9 mouse cellular contexts compared by ENCODE assay signal in genomic region chr4:42917402-42917774, GRCm38 (mm10). TPM values are rescaled to one million over a fixed set of nuclear protein-coding genes. Genes with fewer than 3 reads are reported as not detected.
DNase-seq lines count a peak whose midpoint lies in the region; ATAC-seq and TF ChIP-seq lines count a peak whose summit lies in the region.
"Had no signal": no experiment of that assay in that cellular context is flagged by ENCODE, and none has a peak within 500 bp of the region (broad histone marks: within the 10 kb centered on the region; RNA-seq: fewer than 3 reads in every experiment).

No protein-coding gene starts in this region.

- peak overlapping the region; percentile 86 for H3K4me2 ChIP-seq in forebrain, embryonic 14.5 days (ENCODE audit: low read length)
- peak overlapping the region; percentile 84 for H3K4me2 ChIP-seq in limb, embryonic 11.5 days (ENCODE audit: low read depth, severe bottlenecking)
- peak overlapping the region; percentile 85 for H3K4me2 ChIP-seq in neural tube, embryonic 15.5 days

- no peaks in the 10 kb centered on the region for H3K4me1 ChIP-seq in heart, adult 2 months (ENCODE audit: control insufficient read depth, insufficient read depth, low read length)
- H3K4me1 ChIP-seq in G1E (ENCODE audit: insufficient read depth, low read depth, low read length), result peaks cover 29% of the 10 kb centered on the region
- no peaks in the 10 kb centered on the region for H3K4me1 ChIP-seq in forebrain, embryonic 14.5 days (ENCODE audit: control insufficient read depth, insufficient read depth, low read length)
- no peaks in the 10 kb centered on the region for H3K4me1 ChIP-seq in limb, embryonic 11.5 days (ENCODE audit: control insufficient read depth, insufficient read depth, low read length)
- peaks cover 41% of the 10 kb centered on the region for H3K4me1 ChIP-seq in neural tube, embryonic 15.5 days

- TF ChIP-seq EP300 in heart, adult 2 months (IDR thresholded peaks at IDR 0.05; ENCODE audit: insufficient read depth, low read depth, low read length), result no peak

- no peak for TF ChIP-seq CTCF in heart, adult 2 months (IDR thresholded peaks at IDR 0.05)
- no peak for TF ChIP-seq CTCF in G1E (IDR thresholded peaks at IDR 0.05; ENCODE audit: low read depth, low read length)

- no peaks in the 10 kb centered on the region for H3K79me2 ChIP-seq in heart, adult 2 months (replicated peaks; ENCODE audit: control insufficient read depth, insufficient read depth, low read length)

- intact Hi-C loops in heart, adult 2 months (cut with DNase I), result loop anchor here (5.0 kb wide), 1 partner anchor 40 kb away; no protein-coding TSS in a partner anchor

- peak overlapping the region; percentile 49 for H3K4me3 ChIP-seq in heart, adult 2 months
- H3K4me3 ChIP-seq in G1E (ENCODE audit: low read depth, low read length), result peak overlapping the region; percentile 73
- peak overlapping the region; percentile 59 for H3K4me3 ChIP-seq in forebrain, embryonic 14.5 days (ENCODE audit: low read depth, low read length)
- peak overlapping the region; percentile 49 for H3K4me3 ChIP-seq in limb, embryonic 11.5 days (ENCODE audit: low read depth, low read length)
- peak overlapping the region; percentile 49 for H3K4me3 ChIP-seq in neural tube, embryonic 15.5 days (replicated peaks)

- no peaks in the 10 kb centered on the region for H3K36me3 ChIP-seq in heart, adult 2 months (ENCODE audit: control insufficient read depth, insufficient read depth, low read length)
- no peaks in the 10 kb centered on the region for H3K36me3 ChIP-seq in G1E (replicated peaks)
- H3K36me3 ChIP-seq in forebrain, embryonic 14.5 days (ENCODE audit: control insufficient read depth, insufficient read depth, low read length), result no peaks in the 10 kb centered on the region
- H3K36me3 ChIP-seq in limb, embryonic 11.5 days (ENCODE audit: control insufficient read depth, insufficient read depth, low read length), result no peaks in the 10 kb centered on the region
- H3K36me3 ChIP-seq in neural tube, embryonic 15.5 days, result no peaks in the 10 kb centered on the region

- WGBS in heart, adult 2 months, result 4% methylated on average over 25 of the region's 26 CpGs
- 4% methylated on average over 25 of the region's 26 CpGs for WGBS in forebrain, embryonic 14.5 days
- WGBS in limb, embryonic 11.5 days, result 3% methylated on average over 26 of the region's 26 CpGs
- WGBS in neural tube, embryonic 15.5 days, result 2% methylated on average over 26 of the region's 26 CpGs

- TF ChIP-seq POLR2A in heart, adult 2 months (IDR thresholded peaks at IDR 0.05; ENCODE audit: insufficient read depth, low read depth, low read length), result no peak

- no peak for DNase-seq in heart, adult 2 months
- DNase-seq in heart, adult 8-10 months (ENCODE audit: low spot score), result no peak
- DNase-seq in G1E (ENCODE audit: low spot score), result peak; percentile 34
- peak; percentile 12 for DNase-seq in forebrain, embryonic 14.5 days (ENCODE audit: low spot score)
- DNase-seq in limb, embryonic 11.5 days (ENCODE audit: low spot score), result peak; percentile 27
- no peak for DNase-seq in frontal cortex, postnatal 36 days (ENCODE audit: low spot score in 2 of 2)

- peak overlapping the region; percentile 77 for H3K9ac ChIP-seq in heart, adult 2 months (ENCODE audit: low read depth, low read length)
- H3K9ac ChIP-seq in forebrain, embryonic 14.5 days (ENCODE audit: low read length), result peak overlapping the region; percentile 78
- H3K9ac ChIP-seq in limb, embryonic 11.5 days (ENCODE audit: low read length), result peak overlapping the region; percentile 55
- peak overlapping the region; percentile 56 for H3K9ac ChIP-seq in neural tube, embryonic 15.5 days (replicated peaks)

- no peaks in the 10 kb centered on the region for H3K9me3 ChIP-seq in G1E (replicated peaks)
- H3K9me3 ChIP-seq in forebrain, embryonic 14.5 days (replicated peaks; ENCODE audit: control insufficient read depth, low read length), result no peaks in the 10 kb centered on the region
- H3K9me3 ChIP-seq in limb, embryonic 11.5 days (ENCODE audit: control insufficient read depth, low read length), result no peaks in the 10 kb centered on the region
- no peaks in the 10 kb centered on the region for H3K9me3 ChIP-seq in neural tube, embryonic 15.5 days (replicated peaks)

- H3K27ac ChIP-seq in heart, adult 2 months, result no peak overlapping the region
- peak overlapping the region; percentile 27; the same call in 1 of the 2 replicates for H3K27ac ChIP-seq in forebrain, embryonic 14.5 days (ENCODE audit: low read depth, low read length)
- H3K27ac ChIP-seq in limb, embryonic 11.5 days (replicated peaks; ENCODE audit: low read depth, low read length), result no peak overlapping the region
- H3K27ac ChIP-seq in neural tube, embryonic 15.5 days (replicated peaks), result peak overlapping the region; percentile 85

- no peak for ATAC-seq in G1E (ENCODE audit: extremely low read depth, insufficient number of reproducible peaks, low FRiP score, poor library complexity, severe bottlenecking)
- peak; percentile 61 for ATAC-seq in forebrain, embryonic 14.5 days
- ATAC-seq in limb, embryonic 11.5 days (ENCODE audit: insufficient number of reproducible peaks, low FRiP score, low TSS enrichment, low read depth), result no peak
- peak; percentile 57 for ATAC-seq in neural tube, embryonic 15.5 days (ENCODE audit: low FRiP score)
- no peak for ATAC-seq in monocyte, adult 5-6 weeks (replicated peaks; ENCODE audit: insufficient number of reproducible peaks, low FRiP score, low TSS enrichment, poor library complexity, severe bottlenecking)

- peaks cover 5% of the 10 kb centered on the region; the same call in 1 of the 2 replicates for H3K27me3 ChIP-seq in heart, adult 2 months (ENCODE audit: control insufficient read depth, insufficient read depth, low read length)
- peaks cover 57% of the 10 kb centered on the region for H3K27me3 ChIP-seq in G1E (ENCODE audit: insufficient read depth, low read length)
- H3K27me3 ChIP-seq in forebrain, embryonic 14.5 days (replicated peaks; ENCODE audit: control insufficient read depth, insufficient read depth, low read length), result peaks cover 25% of the 10 kb centered on the region
- H3K27me3 ChIP-seq in limb, embryonic 11.5 days (ENCODE audit: control insufficient read depth, insufficient read depth, low read length), result peaks cover 43% of the 10 kb centered on the region
- peaks cover 3% of the 10 kb centered on the region; the same call in 1 of the 2 replicates for H3K27me3 ChIP-seq in neural tube, embryonic 15.5 days (replicated peaks)

RNA-seq across cellular contexts. Expression of gene Phf24, which starts 0.9 kb away (rescaled TPM):
- 1 to 10 TPM; 5.0 to 5.8 TPM for total RNA-seq in heart, adult 2 months (2021)
- 4.8 and 7.8 TPM in 2 replicates for polyA plus RNA-seq in heart, adult 2 months (2012; rRNA removed)
- 1 to 10 TPM; 4.3 to 9.8 (median 7.0) TPM for total RNA-seq in heart, adult 8-10 months (2022)
- 1.8 TPM in 1 of 2 replicates, not detected in the other for total RNA-seq in G1E (2014; fragmentation: Nextera tagmentation)
- 0.29 and 0.98 TPM in 2 replicates for total RNA-seq in G1E (2017)
- 0.04 TPM in 2 replicates for polyA plus RNA-seq in G1E (2012)
- polyA plus RNA-seq in forebrain, embryonic 14.5 days (2014; fragmentation: Nextera tagmentation; extraction: Ambion mirVana), result 11.8 and 17.2 TPM in 2 replicates
- polyA plus RNA-seq in limb, embryonic 11.5 days (2014; fragmentation: Nextera tagmentation; extraction: Ambion mirVana), result 0.04 and 0.21 TPM in 2 replicates
- 40.2 and 46.1 TPM in 2 replicates for polyA plus RNA-seq in neural tube, embryonic 15.5 days (2015; fragmentation: Nextera tagmentation; extraction: Ambion mirVana)
- 0.10 TPM in 1 of 3 replicates, not detected in the others for total RNA-seq in monocyte, adult 5-6 weeks (2017)

RNA-seq across cellular contexts. Expression of gene Dnajb5, which starts 32.2 kb away (rescaled TPM):
- total RNA-seq in heart, adult 2 months (2021), result 100 to 1,000 TPM in 1 of 2 experiments, 10 to 100 TPM in 1; 88.5 to 103 TPM
- 45.6 and 51.1 TPM in 2 replicates for polyA plus RNA-seq in heart, adult 2 months (2012; rRNA removed)
- total RNA-seq in heart, adult 8-10 months (2022), result 100 to 1,000 TPM in 2 of 4 experiments, 10 to 100 TPM in 2; 65.1 to 119 (median 88.0) TPM
- 4.1 and 7.5 TPM in 2 replicates for total RNA-seq in G1E (2014; fragmentation: Nextera tagmentation)
- total RNA-seq in G1E (2017), result 1.3 and 1.5 TPM in 2 replicates
- polyA plus RNA-seq in G1E (2012), result 1.2 and 1.4 TPM in 2 replicates
- polyA plus RNA-seq in forebrain, embryonic 14.5 days (2014; fragmentation: Nextera tagmentation; extraction: Ambion mirVana), result 52.1 and 61.1 TPM in 2 replicates
- 7.3 and 7.6 TPM in 2 replicates for polyA plus RNA-seq in limb, embryonic 11.5 days (2014; fragmentation: Nextera tagmentation; extraction: Ambion mirVana)
- 44.3 and 48.7 TPM in 2 replicates for polyA plus RNA-seq in neural tube, embryonic 15.5 days (2015; fragmentation: Nextera tagmentation; extraction: Ambion mirVana)
- 2.5 to 10.0 TPM (median 6.9 TPM) in 3 replicates for total RNA-seq in monocyte, adult 5-6 weeks (2017)

RNA-seq across cellular contexts. Expression of gene Fam205c, which starts 43.4 kb away (rescaled TPM):
- 1 to 10 TPM; 8.3 to 9.8 TPM for total RNA-seq in heart, adult 2 months (2021)
- 0.14 and 0.20 TPM in 2 replicates for polyA plus RNA-seq in heart, adult 2 months (2012; rRNA removed)
- total RNA-seq in heart, adult 8-10 months (2022), result 10 to 100 TPM in 2 of 4 experiments, 1 to 10 TPM in 2; 7.5 to 11.8 (median 10.3) TPM
- total RNA-seq in G1E (2014; fragmentation: Nextera tagmentation) (not detected in 2 replicates), G1E (2017) (0.05 TPM in 1 of 2 replicates, not detected in the other)
- polyA plus RNA-seq in G1E (2012), result 0.05 TPM in 1 of 2 replicates, not detected in the other
- 0.64 and 0.98 TPM in 2 replicates for polyA plus RNA-seq in forebrain, embryonic 14.5 days (2014; fragmentation: Nextera tagmentation; extraction: Ambion mirVana)
- polyA plus RNA-seq in limb, embryonic 11.5 days (2014; fragmentation: Nextera tagmentation; extraction: Ambion mirVana), result not detected in 2 replicates
- polyA plus RNA-seq in neural tube, embryonic 15.5 days (2015; fragmentation: Nextera tagmentation; extraction: Ambion mirVana), result 1.4 and 2.6 TPM in 2 replicates
- not detected in 3 replicates for total RNA-seq in monocyte, adult 5-6 weeks (2017)

RNA-seq across cellular contexts. Expression of gene 1700022I11Rik, which starts 52.0 kb away (rescaled TPM):
- total RNA-seq in heart, adult 2 months (2021), result not detected
- not detected in 2 replicates for polyA plus RNA-seq in heart, adult 2 months (2012; rRNA removed)
- total RNA-seq in heart, adult 8-10 months (2022), result not detected
- total RNA-seq in G1E (2014; fragmentation: Nextera tagmentation) (not detected in 2 replicates), G1E (2017) (1.1 and 1.4 TPM in 2 replicates)
- 0.15 TPM in 1 of 2 replicates, not detected in the other for polyA plus RNA-seq in G1E (2012)
- 0.47 and 0.53 TPM in 2 replicates for polyA plus RNA-seq in forebrain, embryonic 14.5 days (2014; fragmentation: Nextera tagmentation; extraction: Ambion mirVana)
- 0.45 and 0.56 TPM in 2 replicates for polyA plus RNA-seq in limb, embryonic 11.5 days (2014; fragmentation: Nextera tagmentation; extraction: Ambion mirVana)
- polyA plus RNA-seq in neural tube, embryonic 15.5 days (2015; fragmentation: Nextera tagmentation; extraction: Ambion mirVana), result 0.31 and 0.50 TPM in 2 replicates
- 1.4 TPM in 1 of 3 replicates, not detected in the others for total RNA-seq in monocyte, adult 5-6 weeks (2017)
- polyA plus RNA-seq: gonadal fat pad, adult 2 months had no signal

Comparison
In these comparisons a context has a peak if more than half of its experiments do, and no peak if none do; other contexts are left out.
1. DNase-seq: peak in G1E (single experiment), forebrain, embryonic 14.5 days (single experiment) and limb, embryonic 11.5 days (single experiment); none in heart, adult 2 months (0 of 2), heart, adult 8-10 months (single experiment) and frontal cortex, postnatal 36 days (0 of 2).
2. H3K27ac ChIP-seq: peak in forebrain, embryonic 14.5 days (single experiment) and neural tube, embryonic 15.5 days (single experiment); none in heart, adult 2 months (single experiment) and limb, embryonic 11.5 days (single experiment).
3. ATAC-seq: peak in forebrain, embryonic 14.5 days (single experiment) and neural tube, embryonic 15.5 days (single experiment); none in G1E (single experiment), limb, embryonic 11.5 days (single experiment) and monocyte, adult 5-6 weeks (single experiment).
4. Peak in every context shown above with its lines, with median percentiles within 50 percentile points of each other: H3K4me3 ChIP-seq, H3K9ac ChIP-seq and H3K4me2 ChIP-seq.